Mouse (Mus musculus) megakaryocyte, adult 5-6 weeks (primary cell): ENCODE data around the gene Mknk2. TPM values are rescaled to one million over a fixed set of nuclear protein-coding genes. Genes with fewer than 3 reads are reported as not detected.

Experiments used
- total RNA-seq, 2 experiments: library from RNA; stranded (forward) in 1 of 2; stranded (reverse) in 1 of 2; fragments of 153-499, 151-499 nt in 1 of 2; fragments of 221-1000, 200-1000 nt in 1 of 2; gene quantifications; 2 replicates each; pipeline versions ENCODE4 v1.2.3 to v1.2.4; 2015 to 2017

The Mknk2 gene
- total RNA-seq, 2 experiments from 2014 or later = 53.5 to 63.3 TPM

Other genes with a start within 250 kb of the Mknk2 start
- 17.2 and 20.3 TPM in 2 replicates for gene Tcf3, start 244.5 kb downstream of the Mknk2 start, total RNA-seq (2015)
- 22.4 and 24.2 TPM in 2 replicates for gene Tcf3, start 244.5 kb downstream of the Mknk2 start, total RNA-seq (2017)
- gene Onecut3, start 183.3 kb downstream of the Mknk2 start, total RNA-seq (2015) = not detected in 2 replicates
- not detected in 2 replicates for gene Onecut3, start 183.3 kb downstream of the Mknk2 start, total RNA-seq (2017)
- gene Atp8b3, start 139.0 kb downstream of the Mknk2 start, total RNA-seq (2015) = not detected in 2 replicates
- gene Atp8b3, start 139.0 kb downstream of the Mknk2 start, total RNA-seq (2017) = not detected in 2 replicates
- 35.9 and 41.5 TPM in 2 replicates for gene Rexo1, start 116.6 kb downstream of the Mknk2 start, total RNA-seq (2015)
- gene Rexo1, start 116.6 kb downstream of the Mknk2 start, total RNA-seq (2017) = 19.4 and 19.9 TPM in 2 replicates
- 2.6 and 3.3 TPM in 2 replicates for gene Klf16, start 100.8 kb downstream of the Mknk2 start, total RNA-seq (2015)
- gene Klf16, start 100.8 kb downstream of the Mknk2 start, total RNA-seq (2017) = 3.9 and 5.3 TPM in 2 replicates
- 64.8 and 82.1 TPM in 2 replicates for gene Abhd17a, start 87.8 kb downstream of the Mknk2 start, total RNA-seq (2015)
- gene Abhd17a, start 87.8 kb downstream of the Mknk2 start, total RNA-seq (2017) = 21.7 and 31.6 TPM in 2 replicates
- 16.9 and 22.3 TPM in 2 replicates for gene Scamp4, start 75.2 kb downstream of the Mknk2 start, total RNA-seq (2015)
- 4.8 and 11.4 TPM in 2 replicates for gene Scamp4, start 75.2 kb downstream of the Mknk2 start, total RNA-seq (2017)
- 0.91 and 1.1 TPM in 2 replicates for gene Adat3, start 75.2 kb downstream of the Mknk2 start, total RNA-seq (2015)
- 3.8 TPM in 1 of 2 replicates, not detected in the other for gene Adat3, start 75.2 kb downstream of the Mknk2 start, total RNA-seq (2017)
- 0.54 TPM in 1 of 2 replicates, not detected in the other for gene Gm49322, start 72.1 kb downstream of the Mknk2 start, total RNA-seq (2015)
- 0.15 and 0.89 TPM in 2 replicates for gene Gm49322, start 72.1 kb downstream of the Mknk2 start, total RNA-seq (2017)
- 34.5 and 46.0 TPM in 2 replicates for gene Csnk1g2, start 55.3 kb downstream of the Mknk2 start, total RNA-seq (2015)
- gene Csnk1g2, start 55.3 kb downstream of the Mknk2 start, total RNA-seq (2017) = 127 and 144 TPM in 2 replicates
- gene Btbd2, start 21.0 kb downstream of the Mknk2 start, total RNA-seq (2015) = 8.4 and 10.3 TPM in 2 replicates
- 16.5 and 30.1 TPM in 2 replicates for gene Btbd2, start 21.0 kb downstream of the Mknk2 start, total RNA-seq (2017)
- gene Mob3a, start 23.9 kb upstream of the Mknk2 start, total RNA-seq (2015) = 61.8 and 72.0 TPM in 2 replicates
- gene Mob3a, start 23.9 kb upstream of the Mknk2 start, total RNA-seq (2017) = 65.0 and 77.3 TPM in 2 replicates
- gene Izumo4, start 24.1 kb upstream of the Mknk2 start, total RNA-seq (2015) = 11.3 and 14.2 TPM in 2 replicates
- gene Izumo4, start 24.1 kb upstream of the Mknk2 start, total RNA-seq (2017) = 4.4 and 6.6 TPM in 2 replicates
- 42.6 and 52.4 TPM in 2 replicates for gene Ap3d1, start 64.2 kb upstream of the Mknk2 start, total RNA-seq (2015)
- 48.6 and 62.0 TPM in 2 replicates for gene Ap3d1, start 64.2 kb upstream of the Mknk2 start, total RNA-seq (2017)
- gene Dot1l, start 77.1 kb upstream of the Mknk2 start, total RNA-seq (2015) = 19.5 and 23.0 TPM in 2 replicates
- gene Dot1l, start 77.1 kb upstream of the Mknk2 start, total RNA-seq (2017) = 6.9 and 9.8 TPM in 2 replicates
- gene Sf3a2, start 120.1 kb upstream of the Mknk2 start, total RNA-seq (2015) = 45.8 and 46.6 TPM in 2 replicates
- gene Sf3a2, start 120.1 kb upstream of the Mknk2 start, total RNA-seq (2017) = 13.1 and 20.4 TPM in 2 replicates
- gene Plekhj1, start 120.5 kb upstream of the Mknk2 start, total RNA-seq (2015) = 82.4 and 84.3 TPM in 2 replicates
- gene Plekhj1, start 120.5 kb upstream of the Mknk2 start, total RNA-seq (2017) = 35.5 and 43.5 TPM in 2 replicates
- gene Amh, start 127.1 kb upstream of the Mknk2 start, total RNA-seq (2015) = not detected in 2 replicates
- not detected in 2 replicates for gene Amh, start 127.1 kb upstream of the Mknk2 start, total RNA-seq (2017)
- not detected in 2 replicates for gene Jsrp1, start 135.4 kb upstream of the Mknk2 start, total RNA-seq (2015)
- not detected in 2 replicates for gene Jsrp1, start 135.4 kb upstream of the Mknk2 start, total RNA-seq (2017)
- 1,171 and 1,242 TPM in 2 replicates for gene Oaz1, start 148.5 kb upstream of the Mknk2 start, total RNA-seq (2015)
- 206 and 296 TPM in 2 replicates for gene Oaz1, start 148.5 kb upstream of the Mknk2 start, total RNA-seq (2017)
- not detected in 2 replicates for gene Lingo3, start 165.9 kb upstream of the Mknk2 start, total RNA-seq (2015)
- gene Lingo3, start 165.9 kb upstream of the Mknk2 start, total RNA-seq (2017) = not detected in 2 replicates
- gene Lsm7, start 177.1 kb upstream of the Mknk2 start, total RNA-seq (2015) = 56.6 and 58.0 TPM in 2 replicates
- 104 and 130 TPM in 2 replicates for gene Lsm7, start 177.1 kb upstream of the Mknk2 start, total RNA-seq (2017)
- 10.1 and 10.4 TPM in 2 replicates for gene Sppl2b, start 177.2 kb upstream of the Mknk2 start, total RNA-seq (2015)
- 9.1 and 15.1 TPM in 2 replicates for gene Sppl2b, start 177.2 kb upstream of the Mknk2 start, total RNA-seq (2017)
- not detected in 2 replicates for gene Tmprss9, start 193.7 kb upstream of the Mknk2 start, total RNA-seq (2015)
- not detected in 2 replicates for gene Tmprss9, start 193.7 kb upstream of the Mknk2 start, total RNA-seq (2017)
- gene Timm13, start 222.9 kb upstream of the Mknk2 start, total RNA-seq (2015) = 60.1 and 74.7 TPM in 2 replicates
- 31.8 and 44.9 TPM in 2 replicates for gene Timm13, start 222.9 kb upstream of the Mknk2 start, total RNA-seq (2017)
- 7.7 and 9.5 TPM in 2 replicates for gene Lmnb2, start 240.1 kb upstream of the Mknk2 start, total RNA-seq (2015)
- 35.2 and 35.8 TPM in 2 replicates for gene Lmnb2, start 240.1 kb upstream of the Mknk2 start, total RNA-seq (2017)